Mouse (Mus musculus): ENCODE results near the gene Egfl8.

Gene Egfl8

DNA sequence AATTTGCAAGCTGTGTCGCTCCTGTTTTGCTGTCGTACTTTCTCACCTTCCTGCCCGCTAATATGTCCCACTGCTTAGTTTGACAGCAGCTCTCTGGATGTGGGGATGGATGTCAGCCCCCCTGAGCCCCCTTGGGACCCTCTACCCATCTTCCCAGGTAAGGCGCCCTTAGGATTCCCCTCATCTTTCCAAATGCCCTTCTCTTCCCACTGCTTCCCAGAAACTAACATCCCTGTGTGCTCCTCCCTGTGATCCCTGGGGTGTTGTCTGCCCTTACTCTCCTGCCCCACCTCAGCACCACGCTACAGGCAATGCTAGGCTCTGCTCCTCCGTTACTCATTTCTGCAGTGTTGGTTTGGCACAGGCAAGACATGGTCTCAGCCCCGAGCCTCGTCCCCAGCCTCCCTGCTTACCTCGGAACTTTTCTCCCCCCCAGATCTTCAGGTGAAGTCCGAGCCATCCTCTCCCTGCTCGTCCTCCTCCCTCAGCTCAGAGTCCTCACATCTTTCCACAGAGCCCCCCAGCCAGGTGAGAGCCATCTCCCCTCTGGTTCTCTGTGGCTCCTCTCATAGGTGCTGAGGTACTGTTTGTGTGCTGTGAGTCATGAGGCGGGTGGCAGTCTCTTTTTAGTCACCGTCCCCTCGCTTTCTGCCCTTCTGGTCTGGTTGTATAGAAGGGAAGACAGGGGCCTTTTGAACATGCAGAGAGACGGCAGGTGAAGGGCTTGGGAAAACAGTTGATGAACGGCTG is 32.5 kb upstream of the Egfl8 start:
- ATAC-seq (ENCODE audit: low TSS enrichment) = no peak

DNA sequence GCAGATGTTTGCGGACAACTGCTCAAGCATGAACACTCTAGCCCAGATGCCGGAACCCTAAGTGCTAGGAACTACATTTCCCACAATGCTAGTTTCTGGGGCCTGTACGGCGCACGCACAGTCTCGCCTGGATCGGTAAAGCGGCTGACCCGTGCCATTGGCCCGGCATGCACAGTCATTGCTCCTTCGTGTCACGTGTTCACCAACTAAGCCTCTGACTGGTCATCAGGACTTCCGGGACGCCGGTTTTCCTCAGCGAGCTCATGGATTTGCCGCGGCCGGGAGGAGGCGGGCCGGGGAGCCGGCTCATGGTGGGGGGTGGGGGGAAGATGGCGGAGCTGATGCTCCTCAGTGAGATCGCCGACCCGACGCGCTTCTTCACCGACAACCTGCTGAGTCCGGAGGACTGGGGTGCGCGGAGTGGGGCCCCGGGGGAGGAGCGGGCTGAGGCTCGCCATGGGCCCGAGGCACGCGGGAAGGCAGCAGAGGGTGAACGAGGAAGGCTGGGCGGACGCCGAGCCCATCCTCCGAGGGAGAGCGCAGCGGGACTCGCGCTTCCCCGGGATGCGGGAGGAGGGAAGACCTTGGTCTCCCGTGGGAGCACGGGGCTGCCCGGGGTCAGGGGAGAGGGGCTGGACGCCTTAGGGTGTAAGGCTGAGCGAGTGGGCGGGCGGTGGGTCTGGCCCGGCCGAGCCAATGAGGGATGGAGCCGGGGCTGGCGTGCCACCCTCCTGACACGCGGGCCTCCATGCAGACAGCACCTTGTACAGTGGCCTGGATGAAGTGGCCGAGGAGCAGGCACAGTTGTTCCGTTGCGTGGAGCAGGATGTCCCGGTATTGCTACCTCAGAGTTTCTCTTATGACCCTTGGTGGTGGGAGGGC is 31.4 kb upstream of the Egfl8 start, which contains the start of gene Atf6b:
Gene Atf6b (plus strand): TSS at position 241 of the 882 bp plus-strand sequence.
- peak; percentile 83 for ATAC-seq (ENCODE audit: low TSS enrichment)

DNA sequence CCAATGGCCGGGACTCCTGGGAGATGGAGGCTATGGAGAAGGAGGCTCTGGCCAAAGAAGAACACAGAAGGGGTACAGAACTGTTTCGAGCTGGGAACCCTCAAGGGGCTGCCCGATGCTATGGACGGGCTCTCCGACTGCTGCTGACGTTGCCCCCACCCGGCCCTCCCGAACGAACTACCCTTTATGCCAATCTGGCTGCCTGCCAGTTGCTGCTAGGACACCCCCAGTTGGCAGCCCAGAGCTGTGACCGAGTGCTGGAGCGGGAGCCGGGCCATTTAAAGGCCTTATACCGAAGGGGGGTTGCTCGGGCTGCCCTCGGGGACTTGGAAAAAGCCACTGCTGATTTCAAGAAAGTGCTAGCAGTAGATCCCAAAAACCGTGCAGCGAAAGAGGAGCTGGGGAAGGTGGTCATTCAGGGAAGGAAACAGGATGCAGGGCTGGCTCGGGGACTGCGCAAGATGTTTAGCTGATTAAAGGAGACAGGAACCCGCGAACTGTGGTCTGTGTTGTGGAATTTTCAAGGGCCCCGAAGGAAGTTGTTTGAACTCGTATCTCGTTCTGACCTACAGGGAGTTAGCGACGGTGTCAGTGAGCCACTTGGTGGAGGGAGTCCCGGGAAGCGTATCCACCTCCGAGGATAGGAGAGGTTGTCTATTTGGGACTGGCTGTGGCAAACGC is 30.2 kb upstream of the Egfl8 start:
- ATAC-seq (ENCODE audit: low TSS enrichment) = no peak

DNA sequence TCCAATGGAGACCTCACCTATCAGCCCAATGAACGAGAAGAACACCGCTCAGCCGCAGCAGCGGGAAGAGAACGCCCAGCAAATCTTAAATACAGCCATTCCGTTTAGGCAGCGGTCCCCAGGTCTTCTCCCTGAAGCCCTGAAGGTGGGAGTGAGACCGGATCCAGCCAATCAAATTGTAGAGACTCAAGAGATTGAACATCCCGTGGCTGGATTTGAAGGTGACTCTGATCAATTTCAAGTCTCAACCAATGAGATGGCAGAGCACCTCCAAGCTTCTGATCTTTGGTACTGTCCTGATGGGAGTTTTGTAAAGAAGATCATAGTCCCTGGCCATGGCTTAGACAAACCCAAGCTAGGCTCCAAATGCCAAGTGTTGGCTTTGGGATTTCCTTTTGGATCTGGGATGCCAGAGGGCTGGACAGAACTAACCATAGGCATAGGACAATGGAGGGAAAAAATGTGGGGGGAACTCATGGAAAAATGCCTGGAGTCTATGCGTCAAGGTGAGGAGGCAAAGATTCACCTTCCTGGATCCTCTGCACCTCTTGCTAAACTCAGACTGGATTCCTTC is 29.6 kb upstream of the Egfl8 start:
- ATAC-seq (ENCODE audit: low TSS enrichment) = no peak

DNA sequence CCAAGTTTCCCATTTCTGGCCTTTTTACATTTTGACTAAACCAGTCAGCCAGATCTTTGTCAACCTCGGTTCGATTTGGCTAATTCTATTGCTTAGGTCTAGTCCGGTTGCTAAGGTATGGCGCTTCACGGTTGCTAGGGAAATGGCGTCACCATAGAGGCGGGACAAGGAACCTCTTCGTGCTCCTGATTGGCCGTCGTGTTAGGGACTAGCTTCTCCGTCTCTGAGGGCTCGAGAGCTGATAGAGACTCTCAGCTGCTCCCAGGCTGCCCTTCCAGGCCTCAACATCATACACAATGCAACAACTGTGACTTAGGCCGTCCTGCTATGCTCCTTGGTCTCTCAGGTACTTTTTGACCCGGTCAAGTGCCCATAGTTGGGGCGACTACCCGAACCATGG is 28.8 kb upstream of the Egfl8 start, which contains the start of gene Fkbpl:
Gene Fkbpl (plus strand): TSS at position 157 of the 400 bp plus-strand sequence.
- peak; percentile 84 for ATAC-seq (ENCODE audit: low TSS enrichment)

DNA sequence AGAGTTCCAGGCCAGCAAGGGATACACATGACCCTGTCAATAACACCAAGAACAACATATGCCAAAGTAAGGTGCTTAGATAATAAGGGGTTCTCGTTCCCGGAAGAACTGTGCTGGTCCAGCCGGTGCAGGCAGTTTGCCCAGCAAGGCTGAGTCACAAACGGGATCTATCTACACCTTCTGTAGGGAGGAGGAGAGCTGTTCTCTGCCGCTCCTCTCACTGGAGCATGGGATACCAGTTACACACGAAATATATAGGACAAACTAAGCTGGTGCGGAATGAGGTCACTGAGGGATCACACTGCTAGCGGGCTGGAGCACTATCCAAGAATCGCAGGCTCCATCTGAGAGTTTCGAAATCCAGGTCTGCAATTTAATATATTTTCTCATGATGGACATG is 28.2 kb upstream of the Egfl8 start:
- ATAC-seq (ENCODE audit: low TSS enrichment) = peak; percentile 39; the same call in 1 of the 2 replicates

DNA sequence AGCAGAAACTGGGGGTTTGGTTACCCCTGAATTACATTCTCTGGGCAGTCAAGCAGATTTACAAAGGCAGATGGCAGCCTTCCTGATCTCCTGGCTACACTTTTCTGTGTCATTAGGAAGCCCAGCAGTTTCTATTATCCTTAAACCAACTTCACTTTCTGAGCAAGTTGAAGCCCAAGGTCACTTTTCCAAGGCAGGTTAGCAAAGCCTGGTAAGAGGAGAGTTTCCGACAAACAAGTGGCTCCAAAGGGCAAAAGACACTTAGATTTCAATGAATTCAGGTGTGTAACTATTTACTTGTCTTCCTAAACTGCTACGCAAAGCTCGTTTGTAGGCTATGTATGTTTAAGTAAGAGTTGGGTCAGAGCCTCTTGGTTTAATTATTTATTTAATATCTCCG is 27.6 kb upstream of the Egfl8 start:
- ATAC-seq (ENCODE audit: low TSS enrichment) = no peak

DNA sequence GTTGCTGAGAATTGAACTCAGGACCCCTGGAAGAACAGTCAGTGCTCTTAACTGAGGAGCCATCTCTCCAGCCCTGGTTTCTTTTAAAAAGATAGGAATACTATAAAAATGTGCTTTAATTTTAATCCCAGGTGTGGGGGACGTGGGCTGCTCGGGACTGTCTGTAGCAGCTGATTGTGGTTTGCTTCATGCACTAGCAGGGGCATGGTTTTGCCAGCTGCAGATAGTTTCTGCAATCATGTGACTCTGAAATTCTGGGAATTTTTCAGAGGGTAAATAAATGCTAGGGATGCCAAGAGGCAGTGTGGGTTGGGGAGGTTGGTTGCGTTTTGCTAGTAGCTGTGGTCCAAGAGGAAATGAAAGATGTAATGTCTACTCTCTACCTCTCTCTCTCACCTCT is 26.2 kb upstream of the Egfl8 start:
- no peak for ATAC-seq (ENCODE audit: low TSS enrichment)

DNA sequence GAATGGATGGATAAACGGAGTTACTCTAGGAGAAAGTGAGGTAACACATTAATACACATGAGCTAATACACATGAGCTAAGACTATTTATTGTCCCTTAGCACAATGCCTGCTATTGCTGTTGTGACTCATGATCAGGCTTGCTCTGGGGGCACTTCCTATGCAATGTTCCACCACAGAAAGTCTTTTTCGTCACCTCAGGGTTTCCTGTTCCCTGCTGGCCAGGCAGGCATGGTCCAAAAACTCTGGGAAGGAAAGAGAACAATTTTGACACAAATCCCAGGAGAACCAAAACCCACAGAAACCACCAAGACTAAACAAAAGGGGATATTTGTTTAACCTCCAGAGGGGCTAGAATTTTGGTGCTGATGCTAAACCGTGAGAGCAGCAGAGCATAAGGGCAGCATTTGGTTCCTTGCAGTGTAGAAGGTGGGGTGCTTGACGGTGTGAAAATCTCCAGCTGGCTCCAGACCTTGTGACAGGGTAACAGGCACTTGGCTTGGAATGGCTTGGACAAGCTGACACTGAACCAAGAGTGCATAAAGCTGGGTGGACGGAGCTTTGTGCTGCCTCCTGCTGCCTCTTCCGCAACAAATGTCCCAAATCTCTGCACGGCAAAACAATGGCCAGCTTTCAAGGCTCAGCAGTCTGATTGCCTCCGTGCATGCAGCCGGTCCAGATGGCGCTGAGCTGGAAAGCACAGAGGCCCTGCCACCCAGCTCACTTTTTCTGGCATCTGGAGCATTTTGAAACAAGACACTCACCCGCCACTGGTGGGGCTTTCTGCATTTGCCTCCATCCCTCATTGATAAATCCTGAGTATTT is 25.2 kb upstream of the Egfl8 start:
- peak; percentile 43 for ATAC-seq (ENCODE audit: low TSS enrichment)

DNA sequence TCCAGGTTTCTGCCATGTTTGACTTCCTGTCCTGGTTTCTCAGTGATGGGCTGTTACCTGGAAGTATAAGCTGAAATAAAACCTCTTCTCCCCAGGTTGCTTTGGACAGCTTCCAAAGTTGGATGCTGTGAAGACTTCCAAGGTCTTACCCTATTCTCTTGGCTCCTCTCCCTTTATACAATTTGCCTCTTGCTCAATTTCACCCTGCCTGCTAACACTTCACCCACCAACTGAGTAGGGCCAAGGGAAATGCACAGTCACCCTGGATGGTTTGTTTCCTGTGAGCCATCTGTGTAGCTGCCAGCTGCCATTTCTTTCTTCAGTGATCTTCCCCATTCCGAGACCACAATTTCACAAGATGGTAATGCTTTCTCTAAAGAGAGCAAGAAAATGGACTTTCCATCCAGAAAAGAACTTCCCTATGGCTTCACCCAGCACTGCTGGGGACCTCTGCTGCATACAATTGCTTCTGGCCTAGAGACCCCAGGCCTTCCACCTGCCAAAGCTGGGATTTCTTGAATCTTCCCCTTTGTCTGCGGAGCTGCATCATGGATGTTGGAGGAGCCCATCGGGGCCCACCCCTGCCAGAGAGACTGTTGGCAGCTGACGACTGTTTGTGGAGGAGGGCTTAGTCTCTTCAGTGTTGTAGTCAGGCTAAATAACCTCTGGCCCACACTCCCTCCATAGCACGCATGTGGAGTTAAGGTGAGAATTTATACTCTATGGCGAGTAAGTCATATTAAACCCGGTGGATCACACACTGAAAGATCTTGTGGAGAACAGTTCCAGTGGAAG is 23.9 kb upstream of the Egfl8 start:
- no peak for ATAC-seq (ENCODE audit: low TSS enrichment)

DNA sequence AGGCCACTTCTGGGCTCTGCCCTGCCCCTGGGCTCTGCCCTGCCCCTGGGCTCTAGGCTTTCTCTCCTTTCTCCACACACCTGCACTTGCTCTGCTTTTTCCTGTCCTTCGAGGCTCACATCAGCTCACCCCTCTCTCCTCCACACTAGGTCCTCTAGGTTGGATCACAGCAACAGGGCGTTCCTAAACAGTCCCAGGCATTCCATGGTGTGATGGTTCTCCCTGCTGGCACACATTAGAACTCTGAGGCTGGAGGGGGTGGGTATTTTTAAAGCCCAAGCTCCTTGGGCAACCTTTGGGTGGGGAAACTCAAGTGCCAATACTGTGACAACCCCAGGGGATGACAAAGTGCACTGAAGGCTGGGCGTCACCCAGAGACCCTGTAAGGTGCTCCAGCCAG is 21.7 kb upstream of the Egfl8 start:
- ATAC-seq (ENCODE audit: low TSS enrichment) = no peak

DNA sequence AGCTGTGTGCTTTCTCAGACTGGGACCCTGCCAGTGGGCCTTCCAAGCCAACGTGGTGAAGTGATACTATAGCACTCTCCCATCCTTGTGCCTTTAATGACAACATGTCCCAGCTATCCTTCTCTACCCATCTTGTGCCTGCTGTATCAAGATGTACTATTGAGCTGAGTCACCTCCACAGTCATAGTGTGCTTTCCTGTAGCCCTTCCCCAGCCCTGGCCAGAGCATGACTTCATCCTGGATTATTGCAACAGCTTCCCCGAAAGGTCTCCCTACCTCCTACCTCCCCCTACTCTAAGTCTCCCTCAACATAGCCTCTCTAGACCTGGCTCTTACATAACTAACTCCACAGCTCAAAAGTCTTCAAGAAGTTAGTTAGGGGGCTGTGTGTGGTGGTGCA is 19.9 kb upstream of the Egfl8 start:
- ATAC-seq (ENCODE audit: low TSS enrichment) = no peak

DNA sequence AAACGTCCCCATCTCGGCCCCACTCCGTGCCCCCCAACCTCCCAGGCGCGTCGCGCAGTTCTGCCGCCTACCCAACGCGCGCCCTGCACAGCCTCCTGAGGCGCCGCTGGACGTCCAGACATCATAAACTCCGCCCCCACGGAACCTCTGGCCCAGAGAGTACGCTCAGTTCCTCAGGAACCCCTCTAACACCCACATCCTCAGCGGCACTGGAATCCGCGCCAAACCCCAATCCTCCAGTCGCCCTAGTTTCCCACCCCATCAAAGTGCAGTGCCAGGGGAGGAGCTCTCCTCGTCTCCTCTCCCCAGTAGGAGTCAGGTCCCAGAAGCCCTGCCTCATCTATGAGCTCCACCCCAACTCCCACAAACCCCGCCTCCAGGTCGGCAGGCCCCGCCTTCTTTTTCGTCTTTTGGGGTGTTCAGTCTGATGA is 16.5 kb upstream of the Egfl8 start:
- ATAC-seq (ENCODE audit: low TSS enrichment) = peak; percentile 74

DNA sequence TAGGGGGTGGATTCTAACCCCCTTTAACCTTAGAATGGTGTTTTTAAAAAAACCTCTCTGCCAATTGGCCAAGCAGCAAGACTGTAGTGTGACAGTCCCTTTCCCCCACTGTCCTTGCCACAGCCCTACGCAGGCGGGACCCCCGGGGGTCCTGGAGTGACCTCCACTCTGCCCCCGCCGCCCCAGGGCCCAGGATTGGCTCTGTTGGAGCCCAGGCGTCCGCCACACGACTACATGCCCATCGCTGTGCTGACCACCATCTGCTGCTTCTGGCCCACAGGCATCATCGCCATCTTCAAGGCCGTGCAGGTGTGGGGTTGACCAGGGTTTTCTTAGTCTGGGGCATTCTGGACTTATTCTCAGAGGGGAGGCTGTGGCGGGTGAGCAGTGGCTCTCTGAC is 15.9 kb upstream of the Egfl8 start:
- ATAC-seq (ENCODE audit: low TSS enrichment) = no peak

DNA sequence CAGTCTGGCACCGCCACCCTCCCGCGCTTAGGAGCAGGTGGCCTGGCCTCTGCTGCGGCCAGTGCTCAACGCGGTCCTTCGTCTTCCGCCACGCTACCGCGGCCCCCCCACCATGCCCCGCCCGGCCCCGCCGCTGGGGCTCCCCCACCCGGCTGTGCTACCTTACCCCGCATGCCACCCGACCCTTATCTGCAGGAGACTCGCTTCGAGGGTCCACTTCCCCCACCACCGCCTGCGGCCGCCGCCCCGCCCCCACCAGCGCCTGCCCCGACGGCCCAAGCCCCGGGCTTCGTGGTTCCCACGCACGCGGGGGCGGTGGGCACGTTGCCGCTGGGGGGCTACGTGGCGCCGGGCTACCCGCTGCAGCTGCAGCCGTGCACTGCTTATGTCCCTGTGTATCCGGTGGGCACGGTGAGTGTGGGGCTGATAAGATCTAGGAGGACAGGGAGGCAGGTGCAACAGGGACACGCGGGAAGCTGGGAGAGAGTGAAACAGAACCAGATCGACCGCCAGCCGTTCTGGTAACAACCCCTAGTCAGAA is 15.1 kb upstream of the Egfl8 start:
- ATAC-seq (ENCODE audit: low TSS enrichment) = no peak

DNA sequence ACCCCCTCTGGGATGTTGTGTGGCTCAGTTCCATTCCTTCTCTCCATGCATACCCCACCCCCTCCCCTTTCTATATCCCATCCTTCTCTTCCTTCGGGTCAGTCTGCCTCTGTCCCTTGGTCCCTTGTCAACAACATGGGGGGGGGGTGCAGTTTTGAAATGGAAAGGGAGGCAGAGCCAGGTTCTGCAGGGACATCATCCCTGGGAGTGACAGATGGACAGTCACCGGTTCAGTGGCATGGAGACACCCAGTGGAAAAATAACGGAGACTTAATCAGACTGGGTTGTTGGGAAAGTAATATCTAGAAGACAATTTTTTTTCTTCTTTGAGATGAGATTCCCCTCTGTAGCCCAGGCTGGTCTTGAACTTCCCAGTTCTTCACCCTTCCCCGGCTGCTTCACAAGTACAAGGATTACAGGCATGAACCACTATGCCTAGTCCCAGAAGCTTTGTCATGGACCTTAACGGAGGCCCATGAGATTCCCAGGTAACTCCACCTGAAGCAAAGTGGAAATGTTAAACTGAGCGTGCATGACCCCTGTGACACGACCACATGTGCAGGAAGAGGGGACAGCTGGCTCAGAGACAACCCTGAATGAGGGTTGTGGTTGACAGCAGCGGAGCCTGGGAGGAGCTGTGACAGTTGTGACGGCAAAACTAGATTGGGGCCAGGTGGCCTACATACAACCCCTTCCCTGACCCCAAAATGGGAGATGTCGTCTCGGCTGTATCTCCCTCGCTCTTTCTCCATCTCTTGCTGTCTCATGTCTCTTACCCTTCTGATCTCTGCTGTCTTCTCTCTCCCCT is 14.2 kb upstream of the Egfl8 start:
- ATAC-seq (ENCODE audit: low TSS enrichment) = no peak

DNA sequence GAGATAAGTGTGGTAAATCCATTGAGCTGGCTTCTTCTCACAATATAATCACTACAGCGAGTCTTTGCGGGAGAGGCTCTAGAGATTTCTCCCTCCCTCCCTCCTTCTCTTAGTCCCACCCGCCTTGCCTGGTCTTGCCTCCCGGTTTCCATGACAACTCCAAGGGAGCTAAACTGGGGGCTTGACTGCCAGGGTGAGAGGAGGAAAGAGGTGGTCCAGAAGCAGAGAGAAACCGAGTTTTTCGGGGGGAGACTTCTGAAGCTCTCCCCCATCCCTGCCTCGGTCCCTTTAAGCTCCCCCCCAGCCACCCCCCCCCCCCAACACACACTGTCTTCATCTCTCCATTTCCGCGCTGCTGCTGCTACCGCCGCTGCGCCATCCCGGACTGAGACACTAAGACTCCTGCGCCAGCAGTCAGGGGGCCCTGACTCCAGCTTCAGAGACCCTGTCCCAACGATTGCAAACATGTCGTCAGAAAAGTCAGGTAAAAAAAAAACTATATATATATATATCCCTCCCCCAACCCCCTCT is 13.5 kb upstream of the Egfl8 start, which contains the start of gene Prrt1:
Gene Prrt1 (plus strand): TSS at position 313 of the 531 bp plus-strand sequence.
- ATAC-seq (ENCODE audit: low TSS enrichment) = peak; percentile 29

DNA sequence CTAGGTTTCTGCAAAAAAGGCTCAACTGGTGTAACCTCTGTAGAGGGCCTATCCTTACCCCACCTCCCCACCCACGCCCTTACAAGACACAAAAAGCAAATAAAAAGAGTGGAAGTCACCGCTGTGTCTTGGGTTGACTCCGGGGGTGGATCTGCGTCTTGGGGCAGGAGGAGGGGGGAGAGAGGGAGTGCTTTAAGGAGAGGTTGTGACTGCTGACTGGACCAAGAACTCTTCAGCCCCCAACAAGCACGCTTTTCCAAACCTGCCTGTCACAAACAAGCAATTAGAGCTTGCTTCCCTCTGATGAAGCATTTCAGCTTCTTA is 12.8 kb upstream of the Egfl8 start:
- no peak for ATAC-seq (ENCODE audit: low TSS enrichment)

Data from frontal cortex, adult (tissue).